26 mouse cellular contexts compared by ENCODE assay signal in the genomic region with DNA sequence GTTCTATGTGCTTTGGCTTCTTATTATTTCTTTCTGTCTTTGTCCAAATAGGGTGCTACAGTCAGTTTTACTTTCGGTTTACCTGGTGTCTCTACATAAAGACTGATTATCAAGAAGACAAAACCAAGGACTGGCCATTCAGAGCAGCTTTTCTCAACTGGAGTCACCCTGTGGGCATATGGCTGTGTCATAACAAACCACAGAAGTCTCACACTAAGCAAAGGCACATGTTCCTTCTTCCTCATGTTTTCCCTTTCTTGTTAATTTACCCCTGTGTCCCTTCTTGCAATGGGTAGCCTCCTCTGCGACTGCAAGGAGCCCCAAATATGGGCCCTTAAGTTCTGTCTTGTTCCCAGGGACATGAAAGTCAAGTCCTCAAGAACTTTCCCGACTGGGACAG.
DNase-seq lines count a peak whose midpoint lies in the region; ATAC-seq and TF ChIP-seq lines count a peak whose summit lies in the region.
"Had no signal": no experiment of that assay in that cellular context is flagged by ENCODE, and none has a peak within 500 bp of the region (broad histone marks: within the 10 kb centered on the region; RNA-seq: fewer than 3 reads in every experiment).

No protein-coding gene starts in this region.

- no peak for TF ChIP-seq POLR2A in lung, adult 2 months (IDR thresholded peaks at IDR 0.05; ENCODE audit: borderline replicate concordance, extremely low read depth, low read depth, low read length)

- H3K4me1 ChIP-seq in lung, postnatal 0 days (ENCODE audit: insufficient read depth, low read depth, low read length) = no peaks in the 10 kb centered on the region
- no peaks in the 10 kb centered on the region for H3K4me1 ChIP-seq in lung, adult 2 months (ENCODE audit: control insufficient read depth, insufficient read depth, low read length)
- H3K4me1 ChIP-seq in liver, embryonic 15.5 days (replicated peaks) = no peaks in the 10 kb centered on the region
- H3K4me1 ChIP-seq: forebrain, embryonic 15.5 days; hindbrain, embryonic 13.5 days; kidney, embryonic 15.5 days; limb, embryonic 15.5 days; midbrain, embryonic 12.5 days had no signal

- H3K4me3 ChIP-seq in lung, postnatal 0 days (ENCODE audit: low read depth, low read length) = no peak overlapping the region
- no peak overlapping the region for H3K4me3 ChIP-seq in lung, adult 2 months (replicated peaks; ENCODE audit: extremely low read depth, low read depth, low read length)
- H3K4me3 ChIP-seq in liver, embryonic 15.5 days (replicated peaks) = no peak overlapping the region
- no peak overlapping the region for H3K4me3 ChIP-seq in layer of hippocampus, adult 2 months
- H3K4me3 ChIP-seq: forebrain, embryonic 15.5 days; heart, adult 2 months; hindbrain, embryonic 13.5 days; kidney, embryonic 15.5 days; limb, embryonic 15.5 days; midbrain, embryonic 12.5 days had no signal

- H3K9me3 ChIP-seq in lung, postnatal 0 days (ENCODE audit: low read length) = no peaks in the 10 kb centered on the region
- H3K9me3 ChIP-seq in liver, embryonic 15.5 days (replicated peaks) = no peaks in the 10 kb centered on the region
- H3K9me3 ChIP-seq: forebrain, embryonic 15.5 days; hindbrain, embryonic 13.5 days; kidney, embryonic 15.5 days; limb, embryonic 15.5 days; midbrain, embryonic 12.5 days had no signal

- ATAC-seq in lung, postnatal 0 days = 0 out of 2 replicates have a peak, but pooled peaks have one; percentile 38
- peak; percentile 89 for ATAC-seq in granulocyte monocyte progenitor cell, adult 5-6 weeks (replicated peaks; ENCODE audit: poor library complexity, severe bottlenecking)
- ATAC-seq in liver, embryonic 15.5 days (ENCODE audit: insufficient read depth) = peak; percentile 70; the same call in 1 of the 2 replicates
- peak; percentile 59; the same call in 1 of the 2 replicates for ATAC-seq in monocyte, adult 5-6 weeks (replicated peaks; ENCODE audit: insufficient number of reproducible peaks, low FRiP score, low TSS enrichment, poor library complexity, severe bottlenecking)
- ATAC-seq: CD4-positive, CD25-positive, alpha-beta regulatory T cell, adult 4 months; forebrain, embryonic 15.5 days had no signal

- no peak overlapping the region for H3K9ac ChIP-seq in lung, postnatal 0 days (replicated peaks; ENCODE audit: low read depth)
- H3K9ac ChIP-seq in liver, embryonic 15.5 days = no peak overlapping the region
- H3K9ac ChIP-seq: forebrain, embryonic 15.5 days; hindbrain, embryonic 13.5 days; kidney, embryonic 15.5 days; limb, embryonic 15.5 days; midbrain, embryonic 12.5 days had no signal

- no peak for TF ChIP-seq CTCF in lung, postnatal 0 days (IDR thresholded peaks at IDR 0.05)
- no peak for TF ChIP-seq CTCF in lung, adult 2 months (IDR thresholded peaks at IDR 0.05; ENCODE audit: insufficient read depth, low read length)
- no peak for TF ChIP-seq CTCF in layer of hippocampus, adult 2 months (conservative IDR thresholded peaks at IDR 0.05)

- DNase-seq in lung, postnatal 0 days (ENCODE audit: low spot score) = peak; percentile 12
- DNase-seq in lung, adult 2 months = no peak
- no peak for DNase-seq in cerebellum, adult 11 months
- no peak for DNase-seq in layer of hippocampus, adult 2 months (ENCODE audit: low spot score in 2 of 2)
- no peak for DNase-seq in adrenal gland, postnatal 4 days (ENCODE audit: low spot score in 2 of 2)
- DNase-seq: adrenal gland, postnatal 25 days; cerebellum, adult 2 months; cerebellum, postnatal 25 days; embryo, embryonic 11 days; gastrocnemius, postnatal 14 days; heart, adult 2 months; kidney, adult 11 months; kidney, postnatal 36 days; layer of hippocampus, adult 9-11 months; left cerebral cortex, postnatal 4 days; right cerebral cortex, postnatal 25 days; spleen, adult 18-20 months had no signal

- WGBS in lung, postnatal 0 days = 40% methylated on average over 3 of the region's 3 CpGs
- 35% methylated on average over 3 of the region's 3 CpGs for WGBS in lung, adult 2 months
- WGBS in liver, embryonic 15.5 days (ENCODE audit: insufficient replicate concordance) = 29% methylated on average over 3 of the region's 3 CpGs

- no peaks in the 10 kb centered on the region for H3K27me3 ChIP-seq in lung, postnatal 0 days (replicated peaks; ENCODE audit: insufficient read depth, low read length)
- no peaks in the 10 kb centered on the region for H3K27me3 ChIP-seq in liver, embryonic 15.5 days
- H3K27me3 ChIP-seq: forebrain, embryonic 15.5 days; hindbrain, embryonic 13.5 days; kidney, embryonic 15.5 days; limb, embryonic 15.5 days; midbrain, embryonic 12.5 days had no signal

- H3K4me2 ChIP-seq in lung, postnatal 0 days (replicated peaks; ENCODE audit: low read depth, low read length) = no peak overlapping the region
- H3K4me2 ChIP-seq in liver, embryonic 15.5 days = no peak overlapping the region
- H3K4me2 ChIP-seq: forebrain, embryonic 15.5 days; hindbrain, embryonic 13.5 days; kidney, embryonic 15.5 days; limb, embryonic 15.5 days; midbrain, embryonic 12.5 days had no signal

- H3K27ac ChIP-seq in lung, postnatal 0 days (ENCODE audit: low read length) = no peak overlapping the region
- no peak overlapping the region; the same call in 1 of the 2 replicates for H3K27ac ChIP-seq in liver, embryonic 15.5 days (replicated peaks)
- H3K27ac ChIP-seq in layer of hippocampus, adult 2 months = no peak overlapping the region
- H3K27ac ChIP-seq: forebrain, embryonic 15.5 days; heart, adult 2 months; hindbrain, embryonic 13.5 days; kidney, embryonic 15.5 days; limb, embryonic 15.5 days; midbrain, embryonic 12.5 days had no signal

- no peaks in the 10 kb centered on the region for H3K36me3 ChIP-seq in lung, postnatal 0 days (ENCODE audit: insufficient read depth, low read length)
- H3K36me3 ChIP-seq in liver, embryonic 15.5 days (replicated peaks) = no peaks in the 10 kb centered on the region
- H3K36me3 ChIP-seq: forebrain, embryonic 15.5 days; hindbrain, embryonic 13.5 days; kidney, embryonic 15.5 days; limb, embryonic 15.5 days; midbrain, embryonic 12.5 days had no signal

- no peak for TF ChIP-seq EP300 in lung, postnatal 0 days (IDR thresholded peaks at IDR 0.05)

Comparison
In these comparisons a context has a peak if more than half of its experiments do, and no peak if none do; other contexts are left out.
1. ATAC-seq: peak in every context shown above with its lines; median percentile 89 in granulocyte monocyte progenitor cell, adult 5-6 weeks; 70 in liver, embryonic 15.5 days; 59 in monocyte, adult 5-6 weeks; 38 in lung, postnatal 0 days.